Mouse (Mus musculus) limb, embryonic 15.5 days (tissue): ENCODE data around the gene Trmt13. TPM values are rescaled to one million over a fixed set of nuclear protein-coding genes. Genes with fewer than 3 reads are reported as not detected.
"Not testable (repeated sequence)": the region's sequence is repeated elsewhere in the genome, so short reads cannot be mapped to it uniquely, and the experiment has no call there.

ENCODE experiments used
- ATAC-seq: fragments of 200-750 bp; cut with Nextera tagmentation; 2 replicates; pipeline ENCODE4 v1.8.0; 2017; ENCODE audit warnings: low read depth, moderate TSS enrichment; ENCODE audit not compliant: insufficient number of reproducible peaks, low FRiP score, low TSS enrichment
- H3K27ac ChIP-seq: fragments of 300-500 bp; sonication (generic); 2 replicates; pipeline ENCODE4 v1.5.1; 2015; ENCODE audit warnings: moderate library complexity, mild to moderate bottlenecking, inconsistent platforms
- H3K27me3 ChIP-seq: fragments of 300-500 bp; sonication (generic); 2 replicates; pipeline ENCODE4 v1.6.1; 2015; ENCODE audit warnings: inconsistent platforms
- H3K36me3 ChIP-seq: fragments of 300-500 bp; sonication (generic); 2 replicates; pipeline ENCODE4 v1.6.1; 2015; ENCODE audit warnings: inconsistent platforms
- H3K4me1 ChIP-seq: fragments of 300-500 bp; sonication (generic); 2 replicates; pipeline ENCODE4 v1.6.1; 2015; ENCODE audit warnings: inconsistent platforms
- H3K4me2 ChIP-seq: fragments of 300-500 bp; sonication (generic); 2 replicates; pipeline ENCODE4 v1.6.1; 2015; ENCODE audit warnings: mild to moderate bottlenecking, inconsistent platforms
- H3K4me3 ChIP-seq: fragments of 300-500 bp; sonication (generic); 2 replicates; pipeline ENCODE4 v1.5.1; 2015; ENCODE audit warnings: mild to moderate bottlenecking, inconsistent platforms
- H3K9ac ChIP-seq: fragments of 300-500 bp; sonication (generic); 2 replicates; pipeline ENCODE4 v1.6.1; 2015; ENCODE audit warnings: inconsistent platforms
- H3K9me3 ChIP-seq: fragments of 300-500 bp; sonication (generic); 2 replicates; pipeline ENCODE4 v1.6.1; 2016; ENCODE audit warnings: inconsistent platforms
- WGBS: fragments of 180-500 bp; shearing (Covaris S2); methylation state at CpG from one replicate; pipeline ENCODE4 v1.1.7; 2015; 5-methylcytosine and 5-hydroxymethylcytosine counted together
- polyA plus RNA-seq: library from polyadenylated mRNA; unstranded; fragments of >200 nt; fragmentation: Nextera tagmentation; extraction: Ambion mirVana; gene quantifications from 2 replicates; pipeline ENCODE4 v1.2.1, GENCODE M21; 2015

Trmt13 gene
- polyA plus RNA-seq, 1 experiment from 2014 or later = 32.3 TPM

- Histone ChIP-seq H3K36me3 (peaks cover 48% of the 10 kb centered on the region), H3K9ac (no peak overlapping the region), H3K9me3 (no peaks in the 10 kb centered on the region), H3K27me3 (no peaks in the 10 kb centered on the region), H3K4me3 (no peak overlapping the region), H3K4me2 (no peak overlapping the region), H3K27ac (no peak overlapping the region), H3K4me1 (no peaks in the 10 kb centered on the region)
- 94% methylated on average over 9 of the region's 9 CpGs for WGBS
- no peak for ATAC-seq
These were observed 32.2 kb downstream of the Trmt13 start for GRCm38 (mm10) chr3:116582201-116582600.

- no peak overlapping the region for H3K4me3 ChIP-seq
- H3K9ac ChIP-seq = no peak overlapping the region
- no peaks in the 10 kb centered on the region for H3K4me1 ChIP-seq
- H3K27ac ChIP-seq = no peak overlapping the region
- H3K27me3 ChIP-seq = no peaks in the 10 kb centered on the region
- H3K36me3 ChIP-seq = peaks cover 13% of the 10 kb centered on the region
- no peak for ATAC-seq
- H3K9me3 ChIP-seq = no peaks in the 10 kb centered on the region
- no peak overlapping the region for H3K4me2 ChIP-seq
- WGBS = 61% methylated on average over 3 of the region's 3 CpGs
These were observed 37.1 kb downstream of the Trmt13 start for GRCm38 (mm10) chr3:116577286-116577685.

- 69% methylated on average over 2 of the region's 2 CpGs for WGBS
- ATAC-seq = no peak
- H3K4me3 ChIP-seq = no peak overlapping the region
- H3K4me1 ChIP-seq = no peaks in the 10 kb centered on the region
- H3K36me3 ChIP-seq = no peaks in the 10 kb centered on the region
- no peak overlapping the region for H3K9ac ChIP-seq
- no peaks in the 10 kb centered on the region for H3K27me3 ChIP-seq
- no peak overlapping the region for H3K27ac ChIP-seq
- H3K9me3 ChIP-seq = no peaks in the 10 kb centered on the region
- H3K4me2 ChIP-seq = no peak overlapping the region
These were observed 43.8 kb downstream of the Trmt13 start for GRCm38 (mm10) chr3:116570628-116571027.

- 79% methylated on average over 7 of the region's 7 CpGs for WGBS
- Histone ChIP-seq H3K27ac (no peak overlapping the region), H3K9me3 (no peaks in the 10 kb centered on the region), H3K4me2 (no peak overlapping the region), H3K4me3 (no peak overlapping the region), H3K9ac (no peak overlapping the region), H3K36me3 (no peaks in the 10 kb centered on the region), H3K4me1 (no peaks in the 10 kb centered on the region), H3K27me3 (no peaks in the 10 kb centered on the region)
- no peak for ATAC-seq
These were observed 51.3 kb downstream of the Trmt13 start for GRCm38 (mm10) chr3:116563095-116563492.

GRCm38 (mm10) chr3:116562408-116563094, 51.8 kb downstream of the Trmt13 start, which contains the start of gene Lrrc39:
Gene Lrrc39, plus strand, starts transcription at chr3:116562973.
- Histone ChIP-seq H3K4me3 (no peak within 1 kb of the TSS), H3K4me2 (no peak within 1 kb of the TSS), H3K9ac (no peak within 1 kb of the TSS), H3K36me3 (no peaks in the 10 kb centered on the region), H3K27me3 (no peaks in the 10 kb centered on the region), H3K27ac (no peak within 1 kb of the TSS), H3K4me1 (no peaks in the 10 kb centered on the region), H3K9me3 (no peaks in the 10 kb centered on the region)
- WGBS = 73% methylated on average over 7 of the region's 7 CpGs
- ATAC-seq = no peak

GRCm38 (mm10) chr3:116561315-116561714, 53.1 kb downstream of the Trmt13 start:
- WGBS = 92% methylated on average over 14 of the region's 14 CpGs
- H3K27ac ChIP-seq, H3K9ac ChIP-seq, H3K36me3 ChIP-seq, H3K9me3 ChIP-seq, H3K4me1 ChIP-seq, ATAC-seq, H3K4me2 ChIP-seq, H3K4me3 ChIP-seq, H3K27me3 ChIP-seq: not testable (repeated sequence)

GRCm38 (mm10) chr3:116551362-116551761, 63.0 kb downstream of the Trmt13 start:
- Histone ChIP-seq H3K9me3 (no peaks in the 10 kb centered on the region), H3K36me3 (peaks cover 28% of the 10 kb centered on the region), H3K27ac (no peak overlapping the region), H3K4me3 (no peak overlapping the region), H3K9ac (no peak overlapping the region), H3K27me3 (no peaks in the 10 kb centered on the region), H3K4me2 (no peak overlapping the region), H3K4me1 (no peaks in the 10 kb centered on the region)
- 63% methylated on average over 5 of the region's 5 CpGs for WGBS
- no peak for ATAC-seq

GRCm38 (mm10) chr3:116547430-116547829, 67.0 kb downstream of the Trmt13 start:
- no peak overlapping the region for H3K9ac ChIP-seq
- peaks cover 49% of the 10 kb centered on the region for H3K36me3 ChIP-seq
- no peak overlapping the region for H3K4me2 ChIP-seq
- H3K4me1 ChIP-seq = no peaks in the 10 kb centered on the region
- 81% methylated on average over 5 of the region's 5 CpGs for WGBS
- no peaks in the 10 kb centered on the region for H3K27me3 ChIP-seq
- no peak for ATAC-seq
- no peak overlapping the region for H3K4me3 ChIP-seq
- H3K9me3 ChIP-seq = no peaks in the 10 kb centered on the region
- no peak overlapping the region for H3K27ac ChIP-seq

GRCm38 (mm10) chr3:116542532-116542931, 71.9 kb downstream of the Trmt13 start:
- Histone ChIP-seq H3K27ac (no peak overlapping the region), H3K9me3 (no peaks in the 10 kb centered on the region), H3K36me3 (peaks cover 64% of the 10 kb centered on the region), H3K9ac (no peak overlapping the region), H3K27me3 (no peaks in the 10 kb centered on the region), H3K4me2 (no peak overlapping the region), H3K4me1 (no peaks in the 10 kb centered on the region), H3K4me3 (no peak overlapping the region)
- ATAC-seq = no peak
- WGBS = 56% methylated on average over 3 of the region's 3 CpGs

GRCm38 (mm10) chr3:116542070-116542469, 72.3 kb downstream of the Trmt13 start:
- no peak overlapping the region for H3K9ac ChIP-seq
- H3K4me3 ChIP-seq = no peak overlapping the region
- 62% methylated on average over 2 of the region's 2 CpGs for WGBS
- no peak overlapping the region for H3K4me2 ChIP-seq
- peaks cover 64% of the 10 kb centered on the region for H3K36me3 ChIP-seq
- H3K9me3 ChIP-seq = no peaks in the 10 kb centered on the region
- no peak overlapping the region for H3K27ac ChIP-seq
- no peaks in the 10 kb centered on the region for H3K4me1 ChIP-seq
- no peak for ATAC-seq
- H3K27me3 ChIP-seq = no peaks in the 10 kb centered on the region

- Histone ChIP-seq H3K27me3 (no peaks in the 10 kb centered on the region), H3K9ac (no peak overlapping the region), H3K4me3 (no peak overlapping the region), H3K36me3 (peaks cover 64% of the 10 kb centered on the region), H3K27ac (no peak overlapping the region), H3K9me3 (no peaks in the 10 kb centered on the region), H3K4me2 (no peak overlapping the region), H3K4me1 (0 out of 2 replicates have a peak, but pooled peaks cover 2% of the 10 kb centered on the region)
- no peak for ATAC-seq
- 48% methylated on average over 6 of the region's 6 CpGs for WGBS
These were observed 77.2 kb downstream of the Trmt13 start for GRCm38 (mm10) chr3:116537200-116537573.

- H3K9me3 ChIP-seq = no peaks in the 10 kb centered on the region
- no peak overlapping the region for H3K27ac ChIP-seq
- H3K9ac ChIP-seq = no peak overlapping the region
- no peaks in the 10 kb centered on the region for H3K27me3 ChIP-seq
- no peak overlapping the region for H3K4me3 ChIP-seq
- WGBS = 44% methylated on average over 16 of the region's 16 CpGs
- no peak for ATAC-seq
- no peak overlapping the region for H3K4me2 ChIP-seq
- 0 out of 2 replicates have a peak, but pooled peaks cover 2% of the 10 kb centered on the region for H3K4me1 ChIP-seq
- H3K36me3 ChIP-seq = peaks cover 59% of the 10 kb centered on the region
These were observed 77.8 kb downstream of the Trmt13 start for GRCm38 (mm10) chr3:116536428-116537199.
